Mouse (Mus musculus) thymus, postnatal 25 days (tissue): ENCODE data around the gene Dars2.
A peak's percentile ranks its signal among the peaks of the same experiment; 100 is the strongest.

Experiments used
- DNase-seq: peaks from one replicate; pipeline ENCODE4 v3.0.0; 2022

Gene Dars2

GRCm38 (mm10) chr1:161070352-161071271 lies at the start of gene Dars2, which contains the start of gene Cenpl:
Dars2 (minus strand) TSS chr1:161070658.
Cenpl (plus strand) TSS chr1:161070713.
- peak; percentile 94 for DNase-seq

- no peak for DNase-seq
These were observed 44.1 kb upstream of the Dars2 start for GRCm38 (mm10) chr1:161114591-161114990.

- DNase-seq, result no peak
These were observed 38.8 kb upstream of the Dars2 start for GRCm38 (mm10) chr1:161109216-161109615.

- no peak for DNase-seq
These were observed 33.4 kb upstream of the Dars2 start for GRCm38 (mm10) chr1:161103842-161104241.

GRCm38 (mm10) chr1:161099721-161100405 lies 29.4 kb upstream of the Dars2 start:
- DNase-seq, result no peak

GRCm38 (mm10) chr1:161077243-161077642 lies 6.8 kb upstream of the Dars2 start:
- DNase-seq, result no peak

GRCm38 (mm10) chr1:161076238-161076637 lies 5.8 kb upstream of the Dars2 start:
- DNase-seq, result no peak

GRCm38 (mm10) chr1:161071272-161071620 lies 788 bp upstream of the Dars2 start:
- no peak for DNase-seq

GRCm38 (mm10) chr1:161063351-161063750 lies 7.1 kb downstream of the Dars2 start:
- DNase-seq, result no peak

- DNase-seq, result no peak
These were observed 13.3 kb downstream of the Dars2 start for GRCm38 (mm10) chr1:161057164-161057563.

GRCm38 (mm10) chr1:161046972-161047371 lies 23.5 kb downstream of the Dars2 start:
- no peak for DNase-seq

- no peak for DNase-seq
These were observed 29.0 kb downstream of the Dars2 start for GRCm38 (mm10) chr1:161041261-161042020.

GRCm38 (mm10) chr1:161040855-161041254 lies 29.6 kb downstream of the Dars2 start:
- no peak for DNase-seq

- DNase-seq, result no peak
These were observed 30.1 kb downstream of the Dars2 start for GRCm38 (mm10) chr1:161040426-161040770.

- DNase-seq, result no peak
These were observed 30.6 kb downstream of the Dars2 start for GRCm38 (mm10) chr1:161039741-161040425.

GRCm38 (mm10) chr1:161038968-161039721 lies 31.3 kb downstream of the Dars2 start:
- DNase-seq, result no peak

GRCm38 (mm10) chr1:161038004-161038403 lies 32.5 kb downstream of the Dars2 start:
- DNase-seq, result no peak

- DNase-seq, result no peak
These were observed 32.9 kb downstream of the Dars2 start for GRCm38 (mm10) chr1:161037599-161037998.

- no peak for DNase-seq
These were observed 33.4 kb downstream of the Dars2 start for GRCm38 (mm10) chr1:161037026-161037425.

GRCm38 (mm10) chr1:161036411-161036841 lies 34.0 kb downstream of the Dars2 start:
- DNase-seq, result peak; percentile 15

- no peak for DNase-seq
These were observed 34.6 kb downstream of the Dars2 start for GRCm38 (mm10) chr1:161035786-161036404.
